ENCODE assay signal across 9 mouse cellular contexts in genomic region chr3:142620956-142621562, GRCm38 (mm10). TPM values are rescaled to one million over a fixed set of nuclear protein-coding genes. Genes with fewer than 3 reads are reported as not detected.
DNase-seq lines count a peak whose midpoint lies in the region; ATAC-seq and TF ChIP-seq lines count a peak whose summit lies in the region.
"Had no signal": no experiment of that assay in that cellular context is flagged by ENCODE, and none has a peak within 500 bp of the region (broad histone marks: within the 10 kb centered on the region; RNA-seq: fewer than 3 reads in every experiment).

No protein-coding gene starts in this region.

- no peak overlapping the region for H3K27ac ChIP-seq in forebrain, embryonic 15.5 days (replicated peaks)
- no peak overlapping the region for H3K27ac ChIP-seq in midbrain, embryonic 10.5 days (replicated peaks)
- H3K27ac ChIP-seq: midbrain, embryonic 12.5 days had no signal

- H3K9ac ChIP-seq in forebrain, embryonic 15.5 days (replicated peaks) = no peak overlapping the region
- H3K9ac ChIP-seq: midbrain, embryonic 12.5 days had no signal

- H3K79me2 ChIP-seq in myocyte (ENCODE audit: control insufficient read depth, insufficient read depth) = no peaks in the 10 kb centered on the region

- ATAC-seq in hematopoietic stem cell, adult 5-6 weeks (replicated peaks in 1 of 2; ENCODE audit: insufficient read depth in 1 of 2, low FRiP score in 2 of 2, low TSS enrichment in 1 of 2, low read depth in 1 of 2, poor library complexity in 2 of 2, severe bottlenecking in 2 of 2) = peak; percentile 78 to 82
- ATAC-seq in forebrain, embryonic 15.5 days (replicated peaks) = no peak

- H3K36me3 ChIP-seq in myocyte (ENCODE audit: control insufficient read depth, insufficient read depth) = no peaks in the 10 kb centered on the region
- no peaks in the 10 kb centered on the region for H3K36me3 ChIP-seq in forebrain, embryonic 15.5 days
- H3K36me3 ChIP-seq in midbrain, embryonic 10.5 days = no peaks in the 10 kb centered on the region
- H3K36me3 ChIP-seq: midbrain, embryonic 12.5 days had no signal

- no peak overlapping the region for H3ac ChIP-seq in myocyte (ENCODE audit: control insufficient read depth, insufficient read length)

- peak overlapping the region; percentile 95 for H3K4me2 ChIP-seq in myocyte (ENCODE audit: low read depth)
- H3K4me2 ChIP-seq in forebrain, embryonic 15.5 days (replicated peaks) = no peak overlapping the region
- H3K4me2 ChIP-seq: midbrain, embryonic 12.5 days had no signal

- peak overlapping the region; percentile 24 for H3K4me3 ChIP-seq in myocyte
- H3K4me3 ChIP-seq in forebrain, embryonic 15.5 days = no peak overlapping the region
- H3K4me3 ChIP-seq in midbrain, embryonic 10.5 days = no peak overlapping the region
- H3K4me3 ChIP-seq: midbrain, embryonic 12.5 days had no signal

- no peak for TF ChIP-seq POLR2A in myocyte (IDR thresholded peaks at IDR 0.05; ENCODE audit: insufficient read length, low read depth)

- peak; percentile 16 for DNase-seq in heart, adult 8-10 months (ENCODE audit: low spot score)
- DNase-seq in heart, postnatal 36 days = no peak
- DNase-seq in Muller cell, postnatal 12 days (ENCODE audit: inconsistent ontology term) = peak; percentile 51
- DNase-seq in adrenal gland, postnatal 4 days (ENCODE audit: low spot score in 2 of 2) = no peak
- DNase-seq in midbrain, embryonic 10.5 days (ENCODE audit: low spot score) = no peak

- intact Hi-C loops in heart, postnatal 36 days (cut with DNase I) = loop anchor here (1.0 to 10.0 kb wide), 3 partner anchors 60 to 336 kb away; partner anchors contain the start of genes Gbp3 and Gbp5

- no peaks in the 10 kb centered on the region for H3K27me3 ChIP-seq in myocyte (ENCODE audit: control insufficient read depth, insufficient read depth, insufficient read length)
- H3K27me3 ChIP-seq in forebrain, embryonic 15.5 days = no peaks in the 10 kb centered on the region
- no peaks in the 10 kb centered on the region for H3K27me3 ChIP-seq in midbrain, embryonic 10.5 days (ENCODE audit: low read depth, poor library complexity, severe bottlenecking)
- H3K27me3 ChIP-seq: midbrain, embryonic 12.5 days had no signal

- H3K9me3 ChIP-seq in forebrain, embryonic 15.5 days = no peaks in the 10 kb centered on the region
- H3K9me3 ChIP-seq in midbrain, embryonic 10.5 days (replicated peaks) = no peaks in the 10 kb centered on the region
- H3K9me3 ChIP-seq: midbrain, embryonic 12.5 days had no signal

- H3K4me1 ChIP-seq in forebrain, embryonic 15.5 days = no peaks in the 10 kb centered on the region
- H3K4me1 ChIP-seq in midbrain, embryonic 10.5 days = 0 out of 2 replicates have a peak, but pooled peaks cover 3% of the 10 kb centered on the region

- whole genome bisulfite sequencing in forebrain, embryonic 15.5 days = 58% methylated on average over 3 of the region's 3 CpGs
- 60% methylated on average over 3 of the region's 3 CpGs for WGBS in midbrain, embryonic 10.5 days

TF ChIP-seq in myocyte, 11 proteins besides CTCF, POLR2A, EP300 and RAD21:
- TF ChIP-seq CEBPB (IDR thresholded peaks at IDR 0.05; ENCODE audit: insufficient read depth, poor library complexity, severe bottlenecking) = no peak
- no peak for TF ChIP-seq TCF3 (IDR thresholded peaks at IDR 0.05; ENCODE audit: insufficient read length, low read depth)
- no peak for TF ChIP-seq MAX (IDR thresholded peaks at IDR 0.05; ENCODE audit: low read depth)
- no peak for TF ChIP-seq TCF12 (IDR thresholded peaks at IDR 0.05; ENCODE audit: insufficient read depth, poor library complexity, severe bottlenecking)
- TF ChIP-seq USF1 (IDR thresholded peaks at IDR 0.05; ENCODE audit: low read depth) = no peak
- TF ChIP-seq POLR2AphosphoS2 (IDR thresholded peaks at IDR 0.05; ENCODE audit: insufficient read length, low read depth) = no peak
- no peak for TF ChIP-seq SRF (IDR thresholded peaks at IDR 0.05; ENCODE audit: control insufficient read depth, insufficient read length, low read depth)
- no peak for TF ChIP-seq MYOD1 (IDR thresholded peaks at IDR 0.05; ENCODE audit: control insufficient read depth in 1 of 3, insufficient read length in 2 of 3, low read depth in 2 of 3)
- TF ChIP-seq MYOG (IDR thresholded peaks at IDR 0.05; ENCODE audit: control insufficient read depth in 1 of 3, insufficient read depth in 1 of 3, insufficient read length in 2 of 3, low read depth in 2 of 3) = no peak
- TF ChIP-seq REST (IDR thresholded peaks at IDR 0.05; ENCODE audit: insufficient read depth, insufficient read length) = no peak
- no peak for TF ChIP-seq E2F4 (IDR thresholded peaks at IDR 0.05; ENCODE audit: insufficient read depth)

RNA-seq across cellular contexts. Expression of gene Gbp2, which starts 0.7 kb away (rescaled TPM):
- 10 to 100 TPM; 10.2 to 12.4 (median 11.5) TPM for total RNA-seq in heart, adult 8-10 months (2022)
- 10 to 100 TPM; 11.3 to 16.5 TPM for total RNA-seq in heart, postnatal 36 days (2021)
- 67.2 and 88.6 TPM in 2 replicates for total RNA-seq in hematopoietic stem cell, adult 5-6 weeks (2017)
- polyA plus RNA-seq in myocyte (2012; fragmentation: generic; extraction: Trizol) = 0.82 TPM
- polyA plus RNA-seq in forebrain, embryonic 15.5 days (2015; fragmentation: Nextera tagmentation; extraction: Ambion mirVana) = 0.28 and 0.40 TPM in 2 replicates
- total RNA-seq in adrenal gland, postnatal 4 days (2021) = 10 to 100 TPM; 11.5 to 12.4 TPM
- 0.07 and 0.21 TPM in 2 replicates for polyA plus RNA-seq in midbrain, embryonic 10.5 days (2016; fragmentation: Nextera tagmentation; extraction: Ambion mirVana)

RNA-seq across cellular contexts. Expression of gene Gbp2b, which starts 26.4 kb away (rescaled TPM):
- under 1 TPM in 2 of 4 experiments, not detected in 2; 0.19 to 0.52 TPM for total RNA-seq in heart, adult 8-10 months (2022)
- under 1 TPM; 0.14 to 0.19 TPM for total RNA-seq in heart, postnatal 36 days (2021)
- not detected in 2 replicates for total RNA-seq in hematopoietic stem cell, adult 5-6 weeks (2017)
- polyA plus RNA-seq in myocyte (2012; fragmentation: generic; extraction: Trizol) = 0.22 TPM
- polyA plus RNA-seq in forebrain, embryonic 15.5 days (2015; fragmentation: Nextera tagmentation; extraction: Ambion mirVana) = not detected in 2 replicates
- total RNA-seq in adrenal gland, postnatal 4 days (2021) = under 1 TPM; 0.22 to 0.28 TPM
- polyA plus RNA-seq in midbrain, embryonic 10.5 days (2016; fragmentation: Nextera tagmentation; extraction: Ambion mirVana) = not detected in 2 replicates
- polyA plus RNA-seq: midbrain, embryonic 12.5 days had no signal

Comparison
In these comparisons a context has a peak if more than half of its experiments do, and no peak if none do; other contexts are left out.
1. DNase-seq: peak in heart, adult 8-10 months (single experiment) and Muller cell, postnatal 12 days (single experiment); none in heart, postnatal 36 days (0 of 2), adrenal gland, postnatal 4 days (0 of 2) and midbrain, embryonic 10.5 days (single experiment).